ENCODE assay signal across 23 mouse cellular contexts in genomic region chr2:8214751-8215150, GRCm38 (mm10).
"Had no signal": no experiment of that assay in that cellular context is flagged by ENCODE, and none has a peak within 500 bp of the region (broad histone marks: within the 10 kb centered on the region; RNA-seq: fewer than 3 reads in every experiment).

No protein-coding gene starts in this region.

- H3K27me3 ChIP-seq: heart, embryonic 12.5 days; hindbrain, embryonic 12.5 days; intestine, embryonic 15.5 days; limb, embryonic 12.5 days; liver, embryonic 13.5 days; liver, embryonic 15.5 days had no signal

- H3K27ac ChIP-seq: gastrocnemius, adult 2 months; heart, embryonic 10.5 days; hindbrain, embryonic 10.5 days; hindbrain, embryonic 12.5 days; hindbrain, embryonic 14.5 days; intestine, embryonic 15.5 days; limb, embryonic 10.5 days; limb, embryonic 12.5 days; liver, embryonic 13.5 days; liver, embryonic 15.5 days had no signal

- H3K36me3 ChIP-seq: heart, embryonic 10.5 days; heart, embryonic 12.5 days; hindbrain, embryonic 10.5 days; hindbrain, embryonic 12.5 days; intestine, embryonic 15.5 days; limb, embryonic 10.5 days; limb, embryonic 12.5 days; liver, embryonic 13.5 days; liver, embryonic 15.5 days had no signal

- H3K4me3 ChIP-seq: gastrocnemius, adult 2 months; heart, embryonic 10.5 days; heart, embryonic 12.5 days; hindbrain, embryonic 10.5 days; hindbrain, embryonic 12.5 days; intestine, embryonic 15.5 days; limb, embryonic 10.5 days; limb, embryonic 12.5 days; liver, embryonic 13.5 days; liver, embryonic 15.5 days had no signal

- DNase-seq: gastrocnemius, adult 2 months; gastrocnemius, postnatal 10 days; gastrocnemius, postnatal 25 days; heart, adult 18-20 months; heart, postnatal 10 days; heart, postnatal 4 days; kidney, adult 18-20 months; kidney, adult 8-10 months; kidney, postnatal 10 days; kidney, postnatal 25 days; kidney, postnatal 4 days; layer of hippocampus, adult 9-11 months; liver; liver, embryonic 13.5 days had no signal

- H3K9me3 ChIP-seq: heart, embryonic 10.5 days; hindbrain, embryonic 10.5 days; hindbrain, embryonic 12.5 days; intestine, embryonic 15.5 days; limb, embryonic 10.5 days; liver, embryonic 13.5 days; liver, embryonic 15.5 days had no signal

- H3K4me1 ChIP-seq: heart, embryonic 10.5 days; hindbrain, embryonic 10.5 days; hindbrain, embryonic 12.5 days; intestine, embryonic 15.5 days; limb, embryonic 10.5 days; limb, embryonic 12.5 days; liver, embryonic 13.5 days; liver, embryonic 15.5 days had no signal
